11 mouse cellular contexts compared by ENCODE assay signal in genomic region chr15:89425711-89426121, GRCm38 (mm10). TPM values are rescaled to one million over a fixed set of nuclear protein-coding genes. Genes with fewer than 3 reads are reported as not detected.
DNase-seq lines count a peak whose midpoint lies in the region; ATAC-seq and TF ChIP-seq lines count a peak whose summit lies in the region.
"Had no signal": no experiment of that assay in that cellular context is flagged by ENCODE, and none has a peak within 500 bp of the region (broad histone marks: within the 10 kb centered on the region; RNA-seq: fewer than 3 reads in every experiment).

TSS of gene Cpt1b (minus strand) at chr15:89425863.

- H3K36me3 ChIP-seq in E14TG2a.4 (ENCODE audit: insufficient read depth, low read length), result peaks cover 22% of the 10 kb centered on the region
- peaks cover 62% of the 10 kb centered on the region for H3K36me3 ChIP-seq in heart, embryonic 10.5 days
- peaks cover 18% of the 10 kb centered on the region for H3K36me3 ChIP-seq in hindbrain, postnatal 0 days (ENCODE audit: insufficient read depth, low read length)

- no peak for TF ChIP-seq CTCF in E14TG2a.4 (conservative IDR thresholded peaks at IDR 0.05; ENCODE audit: low read length)
- TF ChIP-seq CTCF in layer of hippocampus, adult 2 months (conservative IDR thresholded peaks at IDR 0.05), result no peak
- TF ChIP-seq CTCF in hindbrain, postnatal 0 days (IDR thresholded peaks at IDR 0.05; ENCODE audit: low read depth), result no peak

- H3K4me3 ChIP-seq in E14TG2a.4 (replicated peaks; ENCODE audit: low read length), result peak within 1 kb of the TSS; percentile 69
- H3K4me3 ChIP-seq in heart, embryonic 10.5 days, result peak within 1 kb of the TSS; percentile 63
- no peak within 1 kb of the TSS for H3K4me3 ChIP-seq in layer of hippocampus, adult 2 months
- H3K4me3 ChIP-seq in hindbrain, postnatal 0 days (ENCODE audit: low read length), result no peak within 1 kb of the TSS
- H3K4me3 ChIP-seq: embryonic facial prominence, embryonic 15.5 days had no signal

- H3K9ac ChIP-seq in hindbrain, postnatal 0 days (replicated peaks; ENCODE audit: low read length), result no peak within 1 kb of the TSS
- H3K9ac ChIP-seq: embryonic facial prominence, embryonic 15.5 days had no signal

- peak within 1 kb of the TSS; percentile 94 for H3K27ac ChIP-seq in heart, embryonic 10.5 days
- H3K27ac ChIP-seq in layer of hippocampus, adult 2 months, result no peak within 1 kb of the TSS
- H3K27ac ChIP-seq in hindbrain, postnatal 0 days, result no peak within 1 kb of the TSS
- H3K27ac ChIP-seq: embryonic facial prominence, embryonic 15.5 days; macrophage had no signal

- H3K4me2 ChIP-seq in hindbrain, postnatal 0 days (ENCODE audit: low read depth, low read length), result no peak within 1 kb of the TSS
- H3K4me2 ChIP-seq: embryonic facial prominence, embryonic 15.5 days had no signal

- H3K4me1 ChIP-seq in E14TG2a.4 (replicated peaks; ENCODE audit: low read depth, low read length), result peaks cover 47% of the 10 kb centered on the region
- peaks cover 50% of the 10 kb centered on the region for H3K4me1 ChIP-seq in heart, embryonic 10.5 days
- H3K4me1 ChIP-seq in hindbrain, postnatal 0 days (ENCODE audit: insufficient read depth, low read length), result peaks cover 8% of the 10 kb centered on the region; the same call in 1 of the 2 replicates

- no peak for ATAC-seq in hindbrain, postnatal 0 days
- ATAC-seq: Patski had no signal

- H3K9me3 ChIP-seq in E14TG2a.4 (ENCODE audit: low read length), result no peaks in the 10 kb centered on the region
- no peaks in the 10 kb centered on the region for H3K9me3 ChIP-seq in heart, embryonic 10.5 days
- H3K9me3 ChIP-seq in hindbrain, postnatal 0 days (ENCODE audit: low read length), result no peaks in the 10 kb centered on the region
- H3K9me3 ChIP-seq: embryonic facial prominence, embryonic 15.5 days had no signal

- WGBS in heart, embryonic 10.5 days, result 13% methylated on average over 6 of the region's 6 CpGs
- WGBS in hindbrain, postnatal 0 days, result 48% methylated on average over 6 of the region's 6 CpGs

- H3K27me3 ChIP-seq in E14TG2a.4 (ENCODE audit: insufficient read depth, low read length), result peaks cover 18% of the 10 kb centered on the region; the same call in 1 of the 2 replicates
- no peaks in the 10 kb centered on the region for H3K27me3 ChIP-seq in heart, embryonic 10.5 days (ENCODE audit: insufficient read depth, poor library complexity, severe bottlenecking)
- H3K27me3 ChIP-seq in hindbrain, postnatal 0 days (ENCODE audit: insufficient read depth, low read length), result no peaks in the 10 kb centered on the region
- H3K27me3 ChIP-seq: embryonic facial prominence, embryonic 15.5 days; Patski had no signal

- DNase-seq in adrenal gland, postnatal 10 days, result peak; percentile 74
- peak; percentile 92 for DNase-seq in heart, embryonic 10.5 days (ENCODE audit: low spot score)
- peak; percentile 40 to 85 for DNase-seq in kidney, postnatal 25 days
- DNase-seq in Muller cell, postnatal 12 days (ENCODE audit: inconsistent ontology term), result no peak
- no peak for DNase-seq in layer of hippocampus, postnatal 25 days (ENCODE audit: extremely low spot score in 1 of 2, low spot score in 1 of 2)
- DNase-seq in layer of hippocampus, adult 2 months (ENCODE audit: low spot score in 2 of 2), result no peak
- no peak for DNase-seq in hindbrain, postnatal 0 days (ENCODE audit: low spot score)

RNA-seq across cellular contexts. Expression of gene Cpt1b, which starts in this region (rescaled TPM):
- 100 to 1,000 TPM; 554 to 660 TPM for total RNA-seq in adrenal gland, postnatal 10 days (2021)
- 73.9 and 147 TPM in 2 replicates for polyA plus RNA-seq in heart, embryonic 10.5 days (2016; fragmentation: Nextera tagmentation; extraction: Ambion mirVana)
- total RNA-seq in layer of hippocampus, postnatal 25 days (2021), result 1 to 10 TPM; 1.4 to 2.3 TPM
- 1 to 10 TPM; 1.3 to 3.1 TPM for total RNA-seq in layer of hippocampus, adult 2 months (2021)
- 3.4 and 4.7 TPM in 2 replicates for total RNA-seq in hindbrain, postnatal 0 days (2014; rRNA removed)
- 1.6 and 2.4 TPM in 2 replicates for polyA plus RNA-seq in hindbrain, postnatal 0 days (2015; fragmentation: Nextera tagmentation; extraction: Ambion mirVana)

Comparison
In these comparisons a context has a peak if more than half of its experiments do, and no peak if none do; other contexts are left out.
1. RNA of gene Cpt1b (total RNA-seq): 554 to 660 TPM in adrenal gland, postnatal 10 days; 3.4 to 4.7 TPM in hindbrain, postnatal 0 days, 1.3 to 3.1 TPM in layer of hippocampus, adult 2 months and 1.4 to 2.3 TPM in layer of hippocampus, postnatal 25 days; every median in the first group is over 10 times any median in the second.
2. RNA of gene Cpt1b (polyA plus RNA-seq): 73.9 to 147 TPM in heart, embryonic 10.5 days; 1.6 to 2.4 TPM in hindbrain, postnatal 0 days; every median in the first group is over 10 times any median in the second.
3. H3K4me3 ChIP-seq: peak in E14TG2a.4 (single experiment) and heart, embryonic 10.5 days (single experiment); none in layer of hippocampus, adult 2 months (single experiment) and hindbrain, postnatal 0 days (single experiment).
4. DNase-seq: peak in adrenal gland, postnatal 10 days (single experiment), heart, embryonic 10.5 days (single experiment) and kidney, postnatal 25 days (2 of 2); none in Muller cell, postnatal 12 days (single experiment), layer of hippocampus, postnatal 25 days (0 of 2), layer of hippocampus, adult 2 months (0 of 2) and hindbrain, postnatal 0 days (single experiment).